Mouse (Mus musculus): ENCODE results near the gene Gpr137. TPM values are rescaled to one million over a fixed set of nuclear protein-coding genes. Genes with fewer than 3 reads are reported as not detected.

Gpr137 gene
- polyA plus RNA-seq, 1 experiment: 39.9 TPM

DNA sequence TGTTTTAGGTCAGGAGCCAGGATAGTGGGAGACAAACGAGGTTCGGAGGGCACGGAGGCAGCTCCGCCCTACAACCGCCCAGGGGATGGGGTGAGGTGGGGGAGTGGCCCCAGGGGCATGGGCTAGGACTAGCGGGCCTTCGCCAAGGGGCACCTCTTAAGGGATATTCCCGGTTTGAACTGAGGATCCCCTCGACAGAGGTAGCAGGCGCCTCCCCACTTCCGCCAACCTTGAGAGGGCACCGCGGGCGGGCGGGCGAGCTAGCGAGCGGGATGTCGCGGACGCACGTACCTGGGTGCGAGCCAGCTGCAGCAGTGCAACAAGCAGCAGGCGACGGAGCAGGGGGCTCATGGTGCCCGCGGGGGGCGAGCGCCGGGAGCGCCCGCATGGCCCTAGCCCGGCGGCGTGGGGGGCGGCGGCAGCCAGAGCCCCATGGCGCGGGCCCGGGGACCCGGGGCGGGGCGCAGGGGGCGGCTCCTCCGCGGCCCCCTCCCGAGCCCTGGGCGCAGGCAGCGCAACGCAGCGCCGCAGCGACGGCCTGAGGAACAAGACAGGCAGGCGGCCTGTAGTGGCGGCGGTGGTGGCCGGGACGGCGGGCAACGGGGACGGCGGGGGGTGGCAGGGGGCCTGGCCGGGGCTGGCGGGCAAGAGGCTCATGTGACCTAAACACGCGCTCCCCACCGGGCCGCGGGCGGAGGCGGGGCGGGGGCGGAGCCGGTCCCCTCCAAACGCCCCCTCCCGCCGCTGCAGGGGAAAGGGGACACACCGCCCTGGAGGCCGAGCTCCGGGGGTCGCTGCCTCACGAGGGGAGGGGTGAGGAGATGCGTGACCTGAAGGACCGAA is 45.0 kb upstream of the Gpr137 start, which contains the start of gene Vegfb:
Gene Vegfb, minus strand, starts transcription at position 591 of the 843 bp plus-strand sequence.
- peak within 1 kb of the TSS; percentile 90 for H3K4me2 ChIP-seq (ENCODE audit: low read depth)
- TF ChIP-seq MYOG (IDR thresholded peaks at IDR 0.05; ENCODE audit: control insufficient read depth in 1 of 3, insufficient read depth in 1 of 3, insufficient read length in 2 of 3, low read depth in 2 of 3) (peak in 1 of 3 experiments; percentile 4), SRF (IDR thresholded peaks at IDR 0.05; ENCODE audit: control insufficient read depth, insufficient read length, low read depth) (no peak), TCF12 (IDR thresholded peaks at IDR 0.05; ENCODE audit: insufficient read depth, poor library complexity, severe bottlenecking) (no peak), POLR2AphosphoS2 (IDR thresholded peaks at IDR 0.05; ENCODE audit: insufficient read length, low read depth) (peak; percentile 84), POLR2A (IDR thresholded peaks at IDR 0.05; ENCODE audit: insufficient read length, low read depth) (peak; percentile 69), MAX (IDR thresholded peaks at IDR 0.05; ENCODE audit: low read depth) (no peak), E2F4 (IDR thresholded peaks at IDR 0.05; ENCODE audit: insufficient read depth) (no peak), REST (IDR thresholded peaks at IDR 0.05; ENCODE audit: insufficient read depth, insufficient read length) (no peak), USF1 (IDR thresholded peaks at IDR 0.05; ENCODE audit: low read depth) (no peak), MYOD1 (IDR thresholded peaks at IDR 0.05; ENCODE audit: control insufficient read depth in 1 of 3, insufficient read length in 2 of 3, low read depth in 2 of 3) (no peak), CEBPB (IDR thresholded peaks at IDR 0.05; ENCODE audit: insufficient read depth, poor library complexity, severe bottlenecking) (no peak), TCF3 (IDR thresholded peaks at IDR 0.05; ENCODE audit: insufficient read length, low read depth) (no peak)

DNA sequence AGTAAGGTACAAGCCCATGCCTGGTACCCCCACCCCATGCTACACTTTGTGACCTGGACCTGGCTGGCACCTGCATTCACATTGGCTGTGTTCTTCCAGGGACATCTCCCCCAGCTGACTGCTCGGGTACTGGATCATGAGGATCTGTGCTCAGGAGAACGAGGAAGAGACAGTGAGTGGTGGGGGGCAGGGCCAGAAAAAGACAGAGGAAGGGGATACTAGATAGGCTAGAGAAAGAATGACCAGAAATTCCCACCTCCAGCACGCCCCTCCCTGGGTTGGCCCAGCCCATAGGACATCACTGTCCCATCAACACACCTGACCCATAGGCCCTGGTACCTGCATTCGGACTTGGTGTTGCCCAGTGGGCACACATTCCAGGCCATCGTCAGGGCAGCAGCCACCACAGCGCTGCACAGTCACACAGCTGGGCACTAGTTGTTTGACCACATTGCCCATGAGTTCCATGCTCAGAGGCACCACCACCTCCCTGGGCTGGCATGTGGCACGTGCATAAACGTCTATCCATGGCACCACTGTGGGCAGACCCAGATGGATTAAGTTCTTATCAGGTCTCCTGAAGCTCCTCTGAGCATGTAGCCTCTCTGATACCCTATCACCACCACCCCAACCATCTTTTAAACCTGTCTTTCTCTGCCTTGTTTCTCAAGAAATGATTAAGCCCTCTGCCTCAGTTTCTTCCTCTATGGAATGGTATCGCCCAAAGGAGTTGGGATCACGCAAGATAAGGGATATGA is 43.9 kb upstream of the Gpr137 start:
- H3K36me3 ChIP-seq (ENCODE audit: control insufficient read depth, insufficient read depth): peaks cover 8% of the 10 kb centered on the region
- peaks cover 4% of the 10 kb centered on the region for H3K79me2 ChIP-seq (ENCODE audit: control insufficient read depth, insufficient read depth)
- H3ac ChIP-seq (ENCODE audit: control insufficient read depth, insufficient read length): no peak overlapping the region
- TF ChIP-seq E2F4 (IDR thresholded peaks at IDR 0.05; ENCODE audit: insufficient read depth) (no peak), POLR2A (IDR thresholded peaks at IDR 0.05; ENCODE audit: insufficient read length, low read depth) (no peak), TCF3 (IDR thresholded peaks at IDR 0.05; ENCODE audit: insufficient read length, low read depth) (no peak), MYOG (IDR thresholded peaks at IDR 0.05; ENCODE audit: control insufficient read depth in 1 of 3, insufficient read depth in 1 of 3, insufficient read length in 2 of 3, low read depth in 2 of 3) (peak in 1 of 3 experiments; percentile 30), USF1 (IDR thresholded peaks at IDR 0.05; ENCODE audit: low read depth) (no peak), POLR2AphosphoS2 (IDR thresholded peaks at IDR 0.05; ENCODE audit: insufficient read length, low read depth) (peak; percentile 53), CEBPB (IDR thresholded peaks at IDR 0.05; ENCODE audit: insufficient read depth, poor library complexity, severe bottlenecking) (no peak), TCF12 (IDR thresholded peaks at IDR 0.05; ENCODE audit: insufficient read depth, poor library complexity, severe bottlenecking) (no peak), MAX (IDR thresholded peaks at IDR 0.05; ENCODE audit: low read depth) (no peak), REST (IDR thresholded peaks at IDR 0.05; ENCODE audit: insufficient read depth, insufficient read length) (no peak), MYOD1 (IDR thresholded peaks at IDR 0.05; ENCODE audit: control insufficient read depth in 1 of 3, insufficient read length in 2 of 3, low read depth in 2 of 3) (peak in 1 of 3 experiments; percentile 49), SRF (IDR thresholded peaks at IDR 0.05; ENCODE audit: control insufficient read depth, insufficient read length, low read depth) (no peak)
- no peaks in the 10 kb centered on the region for H3K27me3 ChIP-seq (ENCODE audit: control insufficient read depth, insufficient read depth, insufficient read length)
- peak overlapping the region; percentile 83 for H3K4me2 ChIP-seq (ENCODE audit: low read depth)
- H3K4me3 ChIP-seq: peak overlapping the region; percentile 54

More for the DNA sequence above, 45.0 kb upstream of the Gpr137 start, which contains the start of gene Vegfb:
- Histone ChIP-seq H3ac (ENCODE audit: control insufficient read depth, insufficient read length) (peak within 1 kb of the TSS; percentile 74), H3K36me3 (ENCODE audit: control insufficient read depth, insufficient read depth) (peaks cover 8% of the 10 kb centered on the region), H3K4me3 (peak within 1 kb of the TSS; percentile 54), H3K79me2 (ENCODE audit: control insufficient read depth, insufficient read depth) (no peaks in the 10 kb centered on the region), H3K27me3 (ENCODE audit: control insufficient read depth, insufficient read depth, insufficient read length) (no peaks in the 10 kb centered on the region)

DNA sequence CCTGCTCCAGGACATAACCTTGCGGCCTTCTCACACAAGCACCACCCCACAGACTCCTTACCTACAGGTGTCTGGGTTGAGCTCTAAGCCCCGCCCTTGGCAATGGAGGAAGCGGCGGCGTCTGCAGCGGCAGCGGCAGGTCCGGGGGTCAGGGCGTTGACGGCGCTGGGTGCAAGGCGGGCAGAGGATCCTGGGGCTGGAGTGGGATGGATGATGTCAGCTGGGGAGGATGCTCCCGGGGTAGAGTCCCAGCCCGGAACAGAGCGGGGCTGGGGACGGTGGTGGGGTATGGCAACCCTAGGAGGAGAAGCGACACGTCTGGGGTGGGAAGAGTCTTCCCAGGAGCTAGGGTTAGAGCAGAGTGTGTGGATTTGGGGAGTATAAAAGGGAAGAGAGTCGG is 43.0 kb upstream of the Gpr137 start:
- H3K4me2 ChIP-seq (ENCODE audit: low read depth): no peak overlapping the region

DNA sequence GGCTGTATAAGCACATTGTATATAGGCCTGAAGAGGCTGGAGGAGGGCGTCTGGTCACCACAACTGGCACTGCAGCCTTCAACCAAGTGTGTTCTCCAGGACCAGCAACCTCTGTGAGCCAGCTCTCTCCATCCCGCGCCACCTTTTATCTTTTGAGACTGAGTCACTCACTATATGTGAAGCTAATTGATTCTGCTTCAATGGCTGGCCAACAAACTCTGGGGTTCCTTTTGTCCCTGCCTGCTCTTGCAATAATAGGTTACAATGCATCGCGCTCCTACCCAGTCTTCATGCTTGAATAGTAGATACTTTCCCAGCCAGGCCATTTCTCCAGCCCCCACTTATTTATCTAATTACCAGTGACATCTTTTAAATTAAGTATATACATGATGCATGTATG is 41.3 kb upstream of the Gpr137 start:
- Histone ChIP-seq H3K27me3 (ENCODE audit: control insufficient read depth, insufficient read depth, insufficient read length) (no peaks in the 10 kb centered on the region), H3ac (ENCODE audit: control insufficient read depth, insufficient read length) (no peak overlapping the region), H3K4me3 (no peak overlapping the region), H3K79me2 (ENCODE audit: control insufficient read depth, insufficient read depth) (peaks cover 15% of the 10 kb centered on the region), H3K4me2 (ENCODE audit: low read depth) (no peak overlapping the region), H3K36me3 (ENCODE audit: control insufficient read depth, insufficient read depth) (peaks cover 8% of the 10 kb centered on the region)
- TF ChIP-seq USF1 (IDR thresholded peaks at IDR 0.05; ENCODE audit: low read depth) (no peak), TCF12 (IDR thresholded peaks at IDR 0.05; ENCODE audit: insufficient read depth, poor library complexity, severe bottlenecking) (no peak), REST (IDR thresholded peaks at IDR 0.05; ENCODE audit: insufficient read depth, insufficient read length) (no peak), TCF3 (IDR thresholded peaks at IDR 0.05; ENCODE audit: insufficient read length, low read depth) (no peak), CEBPB (IDR thresholded peaks at IDR 0.05; ENCODE audit: insufficient read depth, poor library complexity, severe bottlenecking) (no peak), POLR2A (IDR thresholded peaks at IDR 0.05; ENCODE audit: insufficient read length, low read depth) (no peak), MYOD1 (IDR thresholded peaks at IDR 0.05; ENCODE audit: control insufficient read depth in 1 of 3, insufficient read length in 2 of 3, low read depth in 2 of 3) (no peak), MAX (IDR thresholded peaks at IDR 0.05; ENCODE audit: low read depth) (no peak), E2F4 (IDR thresholded peaks at IDR 0.05; ENCODE audit: insufficient read depth) (no peak), SRF (IDR thresholded peaks at IDR 0.05; ENCODE audit: control insufficient read depth, insufficient read length, low read depth) (no peak)

More for the DNA sequence above, 43.0 kb upstream of the Gpr137 start:
- Histone ChIP-seq H3K79me2 (ENCODE audit: control insufficient read depth, insufficient read depth) (peaks cover 11% of the 10 kb centered on the region), H3K27me3 (ENCODE audit: control insufficient read depth, insufficient read depth, insufficient read length) (no peaks in the 10 kb centered on the region), H3K4me3 (no peak overlapping the region), H3K36me3 (ENCODE audit: control insufficient read depth, insufficient read depth) (peaks cover 8% of the 10 kb centered on the region), H3ac (ENCODE audit: control insufficient read depth, insufficient read length) (no peak overlapping the region)
- TF ChIP-seq POLR2A (IDR thresholded peaks at IDR 0.05; ENCODE audit: insufficient read length, low read depth): no peak
- no peak for TF ChIP-seq TCF3 (IDR thresholded peaks at IDR 0.05; ENCODE audit: insufficient read length, low read depth)
- TF ChIP-seq SRF (IDR thresholded peaks at IDR 0.05; ENCODE audit: control insufficient read depth, insufficient read length, low read depth): no peak
- no peak for TF ChIP-seq REST (IDR thresholded peaks at IDR 0.05; ENCODE audit: insufficient read depth, insufficient read length)
- TF ChIP-seq MAX (IDR thresholded peaks at IDR 0.05; ENCODE audit: low read depth): no peak
- TF ChIP-seq MYOG (IDR thresholded peaks at IDR 0.05; ENCODE audit: control insufficient read depth in 1 of 3, insufficient read depth in 1 of 3, insufficient read length in 2 of 3, low read depth in 2 of 3): no peak
- TF ChIP-seq E2F4 (IDR thresholded peaks at IDR 0.05; ENCODE audit: insufficient read depth): no peak
- TF ChIP-seq POLR2AphosphoS2 (IDR thresholded peaks at IDR 0.05; ENCODE audit: insufficient read length, low read depth): no peak
- no peak for TF ChIP-seq USF1 (IDR thresholded peaks at IDR 0.05; ENCODE audit: low read depth)

Measured in myocyte (in vitro differentiated cells).